Mouse (Mus musculus) cerebellum, postnatal 10 days (tissue): ENCODE data around the gene Emid1.

Experiments used
- DNase-seq, 2 experiments: peaks; one replicate each; pipeline ENCODE4 v3.0.0; 2021; ENCODE audit warnings: mixed read lengths in 2 of 2

The Emid1 gene

DNA sequence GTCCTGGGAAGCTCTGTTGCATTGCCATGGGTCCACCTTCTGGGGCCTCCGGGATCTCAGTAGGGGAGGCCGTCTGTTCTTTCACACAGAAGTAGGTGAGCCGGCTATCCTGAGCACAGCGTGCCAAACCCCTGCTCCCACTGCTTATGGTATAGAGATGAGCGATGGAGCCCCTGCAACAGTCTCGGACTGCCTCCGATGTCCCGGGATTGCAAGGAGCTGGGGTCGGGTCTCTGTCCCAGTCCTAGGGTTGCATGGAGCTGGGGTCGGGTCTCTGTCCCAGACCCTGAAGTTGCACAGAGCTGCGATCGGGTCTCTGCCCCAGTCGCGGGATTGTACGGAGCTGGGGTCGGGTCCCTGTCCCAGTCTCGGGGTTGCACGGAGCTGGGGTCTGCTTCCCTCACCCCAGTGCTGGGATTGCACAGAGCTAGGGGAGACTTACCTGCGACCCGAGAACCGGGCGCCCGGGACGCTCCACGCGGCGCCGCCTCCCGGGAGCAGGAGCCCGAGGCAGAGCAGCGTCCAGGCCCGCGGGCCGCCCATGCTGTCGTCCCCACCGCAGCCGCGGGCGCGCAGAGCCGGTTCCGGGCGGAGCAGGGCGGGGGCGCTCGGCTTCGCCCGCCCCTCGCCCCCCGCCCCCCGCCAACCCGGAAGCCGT, at the start of gene Emid1:
Gene Emid1 (minus strand): TSS at position 578 of the 658 bp plus-strand sequence.
- DNase-seq = peak in 1 of 2 experiments; percentile 50

DNA sequence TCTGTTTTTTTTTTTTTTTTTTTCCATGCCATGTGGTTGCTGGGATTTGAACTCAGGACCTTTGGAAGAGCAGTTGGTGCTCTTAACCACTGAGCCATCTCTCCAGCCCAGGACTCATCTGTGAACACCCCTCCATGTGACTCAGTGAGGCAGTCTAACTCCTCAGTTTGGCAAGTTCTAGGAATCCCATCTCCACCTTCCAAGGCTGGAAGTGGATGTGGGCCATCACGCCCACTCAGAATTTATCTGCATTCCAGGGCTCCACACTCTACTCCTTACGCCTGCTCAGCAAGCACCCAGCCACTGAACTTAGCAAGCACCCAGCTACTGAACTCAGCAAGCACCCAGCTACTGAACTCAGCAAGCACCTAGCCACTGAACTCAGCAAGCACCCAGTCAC, 47.8 kb upstream of the Emid1 start:
- DNase-seq = no peak

DNA sequence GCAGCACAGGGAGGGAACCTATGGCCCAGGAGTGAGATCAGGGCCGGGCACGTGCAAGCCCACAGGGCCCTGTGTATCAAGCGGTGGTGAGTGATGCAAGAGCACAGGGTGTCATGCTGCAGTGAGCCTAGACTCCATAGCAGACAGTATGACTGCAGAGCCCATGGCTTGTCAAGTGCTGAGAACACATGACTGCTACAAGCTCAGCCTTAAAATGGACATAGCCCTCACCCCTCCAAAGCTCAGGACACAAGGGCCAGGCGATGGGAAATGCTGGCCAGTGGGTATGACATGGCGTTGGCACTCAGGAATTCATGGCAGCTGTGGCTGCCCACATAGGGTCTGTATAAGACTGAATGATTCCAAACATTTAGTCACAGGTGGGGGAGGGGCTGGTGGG, 45.0 kb upstream of the Emid1 start:
- DNase-seq = no peak

DNA sequence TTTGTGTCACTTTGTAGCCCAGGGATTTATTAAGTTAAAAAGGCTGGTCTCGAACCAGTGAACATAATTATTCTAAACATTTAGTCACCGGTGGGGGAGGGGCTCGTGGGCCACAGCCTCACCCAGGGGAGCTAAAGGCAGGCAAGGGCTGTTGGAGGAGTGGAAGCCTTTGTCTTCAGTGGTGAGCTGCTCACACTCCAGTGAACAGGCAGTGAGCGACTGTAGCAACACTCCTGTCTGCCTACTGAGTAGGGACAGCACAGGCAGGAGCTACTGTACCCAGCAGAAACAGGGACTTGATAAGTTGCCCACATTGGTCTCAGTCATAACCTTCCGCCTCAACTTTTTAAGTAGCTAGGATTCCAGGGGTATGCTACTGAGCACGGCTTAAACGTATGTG, 44.5 kb upstream of the Emid1 start:
- no peak for DNase-seq

DNA sequence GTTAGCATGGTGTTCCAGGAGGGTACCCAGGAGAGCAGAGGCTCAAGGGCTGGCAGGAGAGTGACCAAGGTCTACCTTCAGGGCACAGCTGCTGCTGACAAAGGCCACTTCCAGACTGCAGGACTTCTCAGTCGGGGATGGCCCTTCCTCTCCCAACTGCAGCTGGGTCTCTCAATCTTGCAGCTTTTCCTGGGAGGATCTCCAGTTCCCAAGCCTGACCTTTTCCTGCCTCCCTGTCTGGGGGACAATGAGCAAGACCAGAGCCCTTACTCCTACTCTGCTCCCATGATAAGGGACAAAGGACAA, 41.5 kb upstream of the Emid1 start:
- DNase-seq = no peak

DNA sequence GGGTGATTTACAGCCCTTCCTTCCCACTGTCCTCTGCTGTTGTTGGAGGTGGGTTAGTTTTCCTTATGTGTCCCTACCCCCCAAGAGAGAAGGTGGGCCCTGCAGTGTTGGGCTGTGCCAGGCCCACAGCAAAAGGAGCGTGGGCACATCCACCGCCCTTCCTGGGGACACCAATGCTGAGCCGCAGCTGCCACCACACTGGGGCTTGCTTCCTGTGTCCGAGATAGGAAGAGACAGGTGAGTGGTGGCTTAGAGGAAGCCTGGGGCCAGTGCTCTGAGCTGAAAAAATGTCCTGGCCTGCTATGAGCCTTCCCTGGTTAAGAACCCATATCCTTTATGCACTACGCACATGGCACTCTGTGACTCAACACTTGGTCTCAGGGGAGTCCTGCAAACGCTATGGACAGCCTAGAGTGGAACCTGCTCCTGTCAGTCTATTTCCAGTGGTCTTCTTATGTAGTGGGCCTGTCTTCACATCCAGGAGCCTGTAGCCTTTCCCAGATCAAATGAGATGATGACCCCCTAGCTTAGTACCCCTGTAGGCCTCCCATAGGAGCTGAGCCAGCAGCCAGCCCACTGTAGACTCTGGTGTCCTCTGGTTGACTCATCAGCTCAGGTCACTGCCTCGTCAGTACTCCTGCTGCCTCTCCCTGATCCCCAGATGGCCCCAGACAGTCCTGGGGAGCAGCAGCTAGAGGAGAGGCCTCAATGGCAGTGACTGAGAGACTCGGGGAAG, 41.0 kb upstream of the Emid1 start:
- DNase-seq = no peak

DNA sequence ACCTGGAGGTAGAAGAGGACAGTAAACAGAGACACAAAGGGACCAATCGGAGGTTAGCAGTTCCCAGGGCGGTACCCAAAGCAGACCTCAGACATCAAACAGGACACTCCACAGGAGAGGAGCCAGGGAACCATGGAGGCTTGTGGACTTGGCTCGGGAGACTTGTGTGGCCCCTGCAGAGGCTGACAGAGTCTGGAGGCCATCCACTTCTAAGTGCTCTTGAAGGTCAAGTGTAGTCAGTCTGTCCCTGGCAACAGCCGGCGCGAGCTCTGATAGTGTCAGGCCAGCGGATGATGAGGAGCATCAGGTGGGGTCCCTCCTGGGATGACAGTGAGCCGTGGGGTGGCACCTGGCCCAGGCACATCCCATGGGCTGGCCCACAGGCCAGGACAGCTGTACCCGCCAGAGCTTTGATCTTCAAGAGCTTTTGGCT, 40.0 kb upstream of the Emid1 start:
- peak in 1 of 2 experiments; percentile 40 for DNase-seq

DNA sequence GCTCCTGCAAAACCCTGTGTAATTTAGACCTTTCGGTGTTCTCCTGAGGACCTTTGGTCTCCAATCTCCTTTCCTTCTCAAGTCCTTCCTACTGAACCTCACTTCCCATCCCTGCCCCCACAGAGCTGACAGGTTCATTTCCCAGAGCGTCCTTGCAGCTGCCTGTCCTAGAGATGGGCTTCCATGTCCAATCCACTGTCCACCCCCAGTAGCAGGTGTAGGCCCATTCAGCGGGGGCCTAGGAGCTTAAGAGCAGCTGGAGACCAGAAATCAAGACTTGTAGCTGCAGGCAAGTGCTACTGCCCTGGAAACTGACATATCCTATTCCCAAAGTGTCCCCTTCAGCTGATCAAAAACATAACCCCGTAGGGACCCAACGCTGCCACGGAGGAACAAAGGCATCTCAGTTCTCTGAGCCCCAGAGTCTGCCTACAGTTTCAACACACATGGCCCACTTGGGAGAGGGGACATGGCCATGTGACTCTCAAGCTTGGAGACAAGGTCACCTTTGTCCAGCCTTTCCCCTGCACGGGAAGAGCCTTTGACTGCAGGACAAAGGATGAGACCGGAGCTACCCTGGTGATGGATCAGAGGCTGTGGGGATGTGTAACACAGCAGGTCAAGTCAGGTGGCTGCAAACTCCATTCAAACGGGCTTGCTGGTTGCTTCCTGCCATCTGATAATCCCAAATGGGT, 37.3 kb upstream of the Emid1 start:
- no peak for DNase-seq

DNA sequence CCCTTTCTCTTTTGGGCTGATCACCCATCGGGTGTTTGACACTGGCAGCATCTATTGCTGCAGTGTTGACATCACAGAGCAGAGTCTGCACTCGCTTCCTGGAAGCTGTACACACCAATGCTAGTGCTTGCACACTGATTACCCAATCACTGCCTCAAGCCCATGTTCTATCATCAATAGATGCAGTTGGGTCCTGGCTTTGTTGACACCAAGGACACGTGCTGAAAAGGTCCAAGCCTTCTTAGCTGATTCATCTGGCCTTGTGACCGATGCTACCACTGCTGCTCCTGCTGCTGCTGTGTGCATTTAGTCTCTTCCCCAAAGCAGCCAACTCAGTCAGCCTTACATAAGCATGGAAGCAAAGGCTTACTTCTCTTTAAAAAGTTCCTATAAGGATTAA, 36.1 kb upstream of the Emid1 start:
- DNase-seq = no peak

DNA sequence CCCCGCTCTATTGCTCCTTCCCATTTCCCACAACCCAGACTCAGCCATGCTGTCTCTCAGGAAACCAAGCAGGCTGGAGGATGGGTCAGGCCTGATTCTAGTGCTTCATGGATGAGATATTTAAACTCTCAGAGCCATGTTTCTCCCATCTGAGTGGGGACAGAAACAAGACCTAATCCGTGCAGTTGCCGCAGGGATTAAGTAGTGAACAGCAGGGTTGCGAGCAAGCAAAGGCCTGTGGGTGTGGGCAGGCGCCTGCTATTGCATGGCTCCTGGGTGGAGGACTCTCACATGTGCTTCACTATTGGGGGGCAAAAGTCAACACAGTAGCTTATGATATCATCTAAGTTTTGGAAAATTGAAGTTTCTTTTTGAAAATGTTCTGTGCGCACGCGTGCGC, 32.8 kb upstream of the Emid1 start:
- DNase-seq = no peak

DNA sequence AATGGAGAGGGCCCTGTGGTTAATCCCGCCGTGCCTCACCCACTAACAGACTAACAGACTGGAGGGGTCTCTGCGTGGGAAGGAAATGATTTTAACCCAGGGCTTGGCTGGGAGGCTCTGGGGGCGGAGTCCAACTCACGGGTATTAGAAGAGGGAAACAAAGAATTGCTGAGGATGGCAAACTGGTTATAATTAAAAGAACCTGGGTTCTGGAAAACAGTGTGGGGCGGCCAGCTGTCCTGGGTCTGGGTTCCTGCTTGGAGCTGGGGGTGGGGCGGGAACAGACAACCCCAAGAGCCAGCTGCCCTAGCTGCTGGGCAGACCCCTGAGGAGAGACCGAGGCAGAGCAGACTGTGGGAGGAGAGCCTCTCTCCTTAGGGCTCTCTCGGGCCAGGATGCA, 32.2 kb upstream of the Emid1 start:
- DNase-seq = peak in 1 of 2 experiments; percentile 41

DNA sequence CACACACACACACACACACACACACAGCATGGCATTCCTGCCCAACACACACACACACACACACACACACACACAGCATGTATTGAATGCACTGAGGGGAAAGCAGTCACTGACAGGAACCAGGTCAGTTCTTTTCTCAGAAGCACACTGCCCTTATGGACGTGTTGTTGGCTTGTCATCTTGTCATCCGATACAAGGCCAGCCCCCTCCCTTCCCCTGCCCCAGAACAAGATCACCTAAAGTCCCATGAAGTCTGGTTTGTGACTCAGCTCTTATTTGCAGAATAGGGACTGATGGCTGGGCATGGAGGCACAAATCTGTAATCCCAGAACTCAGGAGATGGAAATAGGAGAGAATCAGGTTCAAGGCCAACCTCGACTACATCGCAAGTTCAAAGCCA, 30.8 kb upstream of the Emid1 start:
- DNase-seq = no peak

DNA sequence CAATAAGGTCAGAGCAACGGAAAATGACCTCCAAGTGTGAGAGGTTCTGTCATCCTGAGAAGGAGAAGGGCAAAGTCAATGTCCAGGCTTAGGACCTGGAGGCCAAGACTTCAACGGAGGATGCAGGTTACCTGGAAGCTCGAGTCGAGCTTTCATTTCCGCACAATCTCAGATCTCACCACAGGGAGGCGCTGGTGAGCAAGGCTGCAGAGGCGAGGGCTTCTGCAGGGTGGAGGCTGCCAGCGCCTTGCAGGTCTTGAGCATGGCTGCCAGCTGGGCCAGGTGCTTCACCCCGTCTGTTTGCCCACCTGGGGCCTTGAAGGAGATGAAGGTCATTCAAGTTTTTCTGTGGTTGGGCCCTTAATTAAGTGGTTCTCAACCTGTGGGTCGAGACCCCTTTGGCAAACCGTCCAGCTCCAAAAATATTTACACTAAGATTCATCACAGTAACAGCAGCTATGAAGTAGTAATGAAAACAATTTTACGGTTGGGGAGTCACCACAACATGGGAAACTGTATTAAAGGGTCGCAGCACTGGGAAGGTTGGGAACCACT, 29.9 kb upstream of the Emid1 start:
- peak; percentile 95 to 97 for DNase-seq

DNA sequence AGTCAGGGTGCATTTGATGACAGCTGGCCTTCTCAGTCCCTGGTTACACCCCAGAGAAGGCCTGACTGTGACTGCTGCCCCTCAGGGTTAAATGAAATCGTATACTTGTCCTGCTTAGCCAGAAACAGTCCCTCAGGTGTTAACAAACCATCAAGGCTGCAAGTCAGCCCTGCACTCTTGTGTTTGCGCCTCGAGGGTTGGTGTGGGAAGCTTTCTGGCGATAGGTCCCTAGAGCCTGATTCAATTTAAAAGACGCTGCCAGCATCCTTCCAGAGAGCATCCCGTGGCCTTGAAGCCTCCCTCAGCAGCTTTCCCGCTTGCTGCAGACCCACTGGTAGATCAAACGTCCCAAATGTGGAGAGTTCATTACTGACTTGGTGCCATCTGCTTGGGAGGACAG, 27.3 kb upstream of the Emid1 start:
- DNase-seq = no peak

DNA sequence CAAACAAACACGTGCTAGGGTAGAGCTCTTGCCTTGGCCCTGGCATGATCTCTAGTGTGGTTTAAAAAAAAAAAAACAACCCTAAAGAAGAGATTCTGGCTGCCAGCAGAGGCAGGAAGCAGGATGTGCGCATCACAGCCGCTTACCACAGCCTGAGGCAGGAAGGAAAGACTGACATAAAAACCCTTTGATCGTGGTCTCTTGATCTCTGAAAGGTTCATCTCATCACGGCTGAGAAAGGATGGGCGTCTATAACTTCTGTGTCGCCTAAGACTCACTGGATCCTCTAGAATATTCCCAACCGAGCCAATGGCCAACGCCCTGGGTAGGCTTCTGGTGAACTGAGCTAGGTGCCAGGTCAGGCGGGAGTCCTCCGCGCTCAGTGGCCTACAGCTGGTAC, 25.1 kb upstream of the Emid1 start:
- DNase-seq = no peak

DNA sequence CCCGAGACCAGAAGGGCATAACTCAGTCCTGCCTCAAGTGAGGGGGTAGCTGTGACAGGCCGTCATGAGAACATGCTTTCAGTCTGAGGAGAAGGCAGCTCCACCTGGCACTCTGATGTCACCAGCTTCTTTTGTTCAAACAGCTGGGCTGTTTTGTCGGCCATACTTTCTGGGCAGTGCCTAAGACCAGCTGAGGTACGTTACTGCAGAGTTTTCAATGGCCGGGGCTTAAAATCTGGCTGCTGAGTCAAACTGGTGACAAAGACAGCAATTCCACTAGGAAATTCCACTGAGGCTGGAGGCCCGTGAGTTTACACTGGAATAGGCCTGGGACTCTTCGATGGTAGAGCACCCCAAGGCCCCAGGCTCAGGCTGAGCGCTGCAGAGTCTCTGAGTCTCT, 24.6 kb upstream of the Emid1 start:
- no peak for DNase-seq

DNA sequence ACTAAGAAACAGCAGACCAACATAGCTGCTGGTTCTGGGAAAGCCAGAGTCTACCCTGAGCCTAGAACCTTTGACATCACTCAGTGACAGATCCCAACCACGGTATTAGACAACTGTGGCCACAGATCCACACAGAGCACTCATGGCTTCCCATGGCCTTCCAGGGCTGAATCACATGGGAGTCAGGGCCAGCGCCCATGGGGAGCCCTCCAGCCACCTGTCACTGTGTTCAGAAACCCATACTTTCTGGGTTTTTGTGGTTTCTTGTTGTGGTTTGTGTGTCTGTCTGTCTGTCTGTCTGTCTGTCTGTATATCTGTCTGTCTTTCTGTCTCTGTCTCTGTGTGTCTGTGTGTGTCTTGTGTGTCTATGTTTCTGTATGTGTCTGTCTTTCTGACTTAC, 23.8 kb upstream of the Emid1 start:
- no peak for DNase-seq

DNA sequence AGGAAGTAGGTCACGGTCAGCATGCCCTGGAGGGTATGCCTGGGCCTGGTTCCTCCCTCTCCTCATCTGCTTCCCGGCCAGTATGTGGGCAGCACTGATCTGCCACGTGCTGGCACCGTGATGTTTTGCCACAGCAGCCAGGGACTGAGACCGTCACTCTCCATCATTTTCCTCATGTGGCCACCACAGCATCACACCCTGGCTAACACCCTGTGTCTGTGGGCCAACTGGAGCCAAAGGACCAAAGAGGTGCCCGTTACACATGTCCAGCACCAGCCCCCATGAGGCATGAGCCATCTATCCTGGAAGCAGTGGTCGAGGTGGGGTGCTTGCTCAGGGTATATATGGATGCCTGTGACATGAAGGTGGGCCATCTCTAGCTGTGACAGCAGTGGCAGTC, 23.1 kb upstream of the Emid1 start:
- no peak for DNase-seq

DNA sequence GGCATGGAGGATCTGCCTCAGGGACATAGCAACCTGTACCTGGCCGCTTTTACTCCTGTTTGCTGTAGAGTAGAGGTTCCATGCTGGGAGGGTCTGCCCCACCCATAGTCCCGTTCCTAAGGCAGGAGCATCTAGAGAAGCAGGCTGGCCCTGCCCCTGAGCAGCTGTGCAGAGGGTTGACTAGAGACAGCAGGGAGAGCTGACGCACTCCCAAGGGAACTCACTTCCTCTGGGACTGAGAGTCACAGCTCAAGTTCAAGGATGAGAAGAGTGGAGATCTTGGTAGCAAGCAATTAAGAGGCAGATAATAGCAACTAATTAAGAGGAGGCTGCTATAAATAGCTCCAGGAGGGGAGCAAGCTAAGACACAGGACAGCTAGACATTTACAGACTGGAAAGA, 20.8 kb upstream of the Emid1 start:
- no peak for DNase-seq

DNA sequence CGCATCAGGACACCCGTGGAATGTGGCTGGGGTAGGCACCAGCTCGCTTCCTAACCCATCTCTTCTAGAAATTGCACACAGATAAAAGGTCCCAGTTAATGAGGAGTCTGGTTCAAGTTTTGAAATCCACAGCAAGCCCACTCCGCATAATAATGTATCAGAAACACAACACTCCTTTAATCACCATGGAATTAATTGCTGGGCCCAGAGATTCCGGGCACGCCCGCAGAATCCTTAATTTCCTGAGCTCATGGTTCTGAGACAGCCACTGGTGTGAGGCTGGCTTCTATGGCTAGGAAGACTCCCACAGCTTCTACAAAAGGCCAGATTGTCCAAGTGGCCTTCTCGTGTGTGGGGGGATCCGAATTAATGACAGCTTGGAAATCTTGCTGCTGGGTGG, 15.3 kb upstream of the Emid1 start:
- peak in 1 of 2 experiments; percentile 36 for DNase-seq

DNA sequence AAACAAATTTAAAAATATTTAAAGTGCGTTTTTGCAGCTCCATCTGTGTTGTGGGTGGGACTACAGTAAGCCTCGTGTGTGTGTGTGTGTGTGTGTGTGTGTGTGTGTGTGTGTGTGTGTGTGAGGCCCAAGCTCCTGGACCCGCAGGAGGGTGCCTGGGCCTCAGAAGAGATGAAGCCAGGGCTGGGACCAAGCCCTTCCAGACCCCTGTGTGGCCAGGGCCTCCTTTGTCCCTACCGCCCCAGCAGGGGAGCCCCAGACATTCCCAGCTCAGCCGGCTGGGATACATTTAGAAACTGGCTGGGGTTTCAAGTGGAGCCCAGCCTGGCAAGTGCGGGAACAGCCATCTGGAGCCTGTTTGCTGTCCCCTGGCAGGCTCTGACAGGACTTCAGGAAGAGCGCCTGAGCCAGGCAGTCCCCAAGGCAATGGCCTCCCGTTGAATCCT, 13.4 kb upstream of the Emid1 start:
- peak; percentile 84 to 91 for DNase-seq

DNA sequence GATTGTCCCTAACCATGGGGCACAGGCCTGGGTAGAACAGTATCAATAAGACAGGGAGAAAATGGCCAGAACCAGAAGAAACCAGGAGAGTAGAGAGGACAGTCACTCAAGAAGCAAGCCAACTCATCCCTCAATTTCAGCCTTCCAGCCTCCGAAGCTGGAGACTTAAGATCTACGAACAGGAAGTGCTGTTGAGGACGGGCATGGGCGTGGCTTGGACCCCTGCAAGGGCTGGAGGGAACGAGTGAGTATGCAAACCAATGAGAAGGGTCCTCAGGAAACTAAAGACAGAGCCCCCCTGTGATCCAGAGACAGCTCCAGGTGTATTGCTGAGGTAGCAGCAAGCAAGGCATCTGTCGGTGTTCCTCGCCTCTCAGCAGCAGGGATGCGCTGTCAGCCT, 12.3 kb upstream of the Emid1 start:
- DNase-seq = no peak

DNA sequence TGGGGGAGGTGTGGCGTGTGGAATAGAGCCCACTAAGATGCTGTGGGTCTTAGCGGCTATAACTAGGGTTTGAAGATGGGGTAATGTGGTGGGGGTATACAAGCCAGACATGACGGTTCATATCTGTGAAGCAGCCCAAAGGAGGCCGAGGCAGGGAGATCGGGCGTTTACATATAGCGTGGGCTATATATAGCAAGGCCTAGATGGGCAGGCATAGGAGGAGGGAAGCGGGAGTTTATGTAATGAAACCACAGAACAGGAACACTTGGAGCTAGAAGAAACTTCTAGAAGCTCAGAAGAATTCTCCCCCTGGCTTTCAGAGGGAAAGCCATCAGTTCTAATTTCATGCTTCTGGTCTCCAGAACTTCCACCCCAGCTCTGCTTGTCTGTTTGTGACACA, 11.4 kb upstream of the Emid1 start:
- DNase-seq = no peak
